Mouse (Mus musculus): ENCODE measurements around the gene Alox12b.

DNA sequence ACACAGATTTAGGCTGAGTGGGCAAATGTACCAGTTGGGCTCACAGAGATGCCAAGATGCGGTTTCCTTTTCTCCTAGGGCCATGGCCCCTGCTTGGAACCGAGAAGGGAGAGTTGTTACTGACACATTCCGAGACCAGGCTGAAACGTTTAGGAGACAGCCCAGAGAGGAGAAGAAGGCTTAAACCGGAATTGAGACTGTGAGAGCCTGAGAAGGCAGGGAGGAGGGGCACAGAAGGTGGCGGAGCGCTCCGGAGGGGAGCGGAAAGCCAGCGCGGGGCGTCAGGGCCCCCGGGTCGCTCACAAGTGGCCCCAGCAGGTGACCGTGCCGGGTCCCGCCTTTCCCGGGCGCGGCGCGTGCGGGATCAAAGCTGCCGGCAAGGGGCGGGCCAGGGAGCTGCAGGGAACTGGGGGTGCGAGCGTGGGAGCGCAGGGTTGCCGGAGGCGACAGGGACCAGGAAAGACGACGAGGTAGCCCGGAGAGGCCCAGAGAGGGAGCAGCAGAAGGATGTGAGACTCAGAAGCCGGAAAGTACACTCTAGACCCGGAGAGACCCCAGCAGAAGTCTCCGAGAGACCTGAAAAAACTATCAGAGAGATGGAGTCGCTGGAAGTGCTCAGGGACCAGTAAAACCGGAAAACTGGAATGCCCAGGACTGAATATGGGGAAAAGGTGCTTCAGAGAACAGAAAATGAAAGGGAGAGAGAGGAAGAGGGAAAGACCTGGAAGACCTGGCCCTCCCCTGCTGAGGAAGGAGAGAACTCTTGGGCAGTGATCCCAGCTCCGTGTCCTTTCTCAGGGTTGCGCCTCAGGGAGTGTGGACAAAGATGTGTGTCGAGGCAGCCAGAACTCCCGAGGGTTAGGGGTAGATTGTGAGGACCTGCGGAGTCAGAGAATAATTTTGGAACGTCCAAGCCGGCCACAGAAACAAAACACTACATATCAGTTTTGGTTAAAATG is 38.8 kb upstream of the Alox12b start:
- no peak for TF ChIP-seq CTCF (IDR thresholded peaks at IDR 0.05; ENCODE audit: low read depth, low read length)
- no peak for TF ChIP-seq POLR2A (IDR thresholded peaks at IDR 0.05; ENCODE audit: insufficient read depth, low read length)
- no peak for TF ChIP-seq EP300 (IDR thresholded peaks at IDR 0.05; ENCODE audit: insufficient read depth, low read depth, low read length)

Data from ES-Bruce4 (cell line).